Mouse (Mus musculus) layer of hippocampus, postnatal 25 days (tissue): ENCODE results near the gene Gfi1. TPM values are rescaled to one million over a fixed set of nuclear protein-coding genes. Genes with fewer than 3 reads are reported as not detected.

Experiments used
- DNase-seq, 2 experiments: peaks; one replicate each; pipeline ENCODE4 v3.0.0; 2022; ENCODE audit warnings: mixed read lengths in 2 of 2, low spot score in 1 of 2; ENCODE audit errors: extremely low spot score in 1 of 2
- total RNA-seq, 2 experiments: library from RNA; stranded (reverse); gene quantifications; 2 replicates each; pipeline ENCODE4 v1.2.3; 2021

Gfi1 gene
- total RNA-seq, 2 experiments from 2014 or later: not detected

DNA sequence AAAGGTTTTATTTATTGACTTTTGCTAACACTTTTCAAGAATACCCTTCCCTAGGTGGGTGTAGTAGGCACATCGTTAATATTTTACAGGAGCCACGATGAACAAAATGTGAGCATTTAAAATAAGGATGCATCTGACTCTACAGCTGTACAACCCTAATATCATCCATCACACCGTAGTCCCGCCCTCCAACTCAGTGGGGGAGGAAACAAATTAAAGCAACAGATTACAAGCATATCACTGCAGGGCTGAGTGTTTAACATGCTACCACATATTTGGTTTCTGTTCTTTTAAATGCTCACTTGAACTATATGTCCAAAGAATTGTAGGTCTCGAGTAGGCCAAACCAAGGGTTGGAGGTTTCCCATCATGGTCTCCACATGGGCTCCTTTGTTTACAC lies 38.7 kb downstream of the Gfi1 start:
- DNase-seq: no peak

DNA sequence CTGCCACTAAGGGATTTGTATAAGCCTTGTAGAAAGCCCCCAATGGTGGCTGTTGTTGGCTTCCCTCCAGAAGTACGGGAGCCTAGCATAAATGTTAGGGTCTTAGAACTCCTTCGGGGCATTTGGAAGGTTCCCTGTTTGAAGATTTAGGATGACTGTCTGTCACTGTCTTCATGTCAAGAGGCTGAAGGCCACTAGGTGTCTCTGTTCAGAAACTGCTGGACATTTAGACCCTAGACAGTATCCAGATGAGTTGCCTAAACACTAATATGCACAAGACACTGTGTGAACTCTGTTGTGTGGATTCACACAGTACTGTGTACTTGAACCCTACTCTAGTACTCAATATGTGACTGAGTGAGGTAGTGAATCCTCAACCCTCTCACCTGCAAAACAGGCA lies 41.5 kb downstream of the Gfi1 start:
- no peak for DNase-seq

DNA sequence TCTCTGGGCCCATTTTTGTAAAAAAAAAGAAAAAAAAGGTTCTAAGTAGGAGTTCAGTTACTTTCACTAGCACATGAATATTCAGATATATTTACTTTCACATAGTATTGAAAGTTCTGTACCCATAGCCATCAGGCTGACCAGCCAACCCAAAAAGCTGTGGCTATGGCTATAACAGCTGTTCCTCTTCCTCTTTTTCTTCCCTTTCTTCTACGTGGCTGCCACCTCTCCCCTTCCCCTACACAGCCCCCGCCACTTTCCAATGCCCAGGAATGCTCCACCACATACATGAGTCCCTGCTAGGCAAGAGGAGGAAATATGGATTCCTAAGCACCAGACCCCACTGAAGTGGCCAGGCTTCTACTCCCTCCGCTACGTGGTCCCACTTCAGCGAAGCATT lies 44.5 kb downstream of the Gfi1 start:
- DNase-seq: no peak

DNA sequence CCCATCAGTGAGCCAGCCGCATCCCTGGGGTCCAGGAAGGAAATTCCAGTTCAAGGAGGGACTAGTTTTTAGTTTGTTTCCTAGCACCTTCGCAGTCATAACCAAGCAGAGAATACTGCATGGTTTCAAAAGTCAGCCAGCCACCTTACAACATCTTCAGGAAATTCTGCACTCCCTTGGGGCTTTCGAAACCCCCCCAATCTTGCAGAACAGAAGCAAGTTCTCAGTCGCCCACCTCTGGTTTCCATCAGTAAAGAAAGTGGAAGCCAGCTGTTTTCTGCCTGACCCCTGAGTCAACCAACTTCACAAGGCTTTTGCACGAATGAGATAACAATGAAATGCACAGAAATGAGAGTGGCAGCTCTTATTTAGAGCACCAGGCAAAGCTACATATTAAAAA lies 47.4 kb downstream of the Gfi1 start:
- no peak for DNase-seq

Other genes with a start within 250 kb of the Gfi1 start
- under 1 TPM; 0.27 to 0.49 TPM for gene Gm42669, start 218.4 kb downstream of the Gfi1 start, total RNA-seq
- gene 1700028K03Rik, start 191.3 kb downstream of the Gfi1 start, total RNA-seq: under 1 TPM; 0.57 to 0.75 TPM
- gene Rpap2, start 128.7 kb downstream of the Gfi1 start, total RNA-seq: 10 to 100 TPM; 21.5 to 22.5 TPM
- 10 to 100 TPM; 13.8 to 17.4 TPM for gene Glmn, start 128.1 kb downstream of the Gfi1 start, total RNA-seq
- not detected for gene Ube2d2b, start 104.1 kb upstream of the Gfi1 start, total RNA-seq
- gene Evi5, start 149.1 kb upstream of the Gfi1 start, total RNA-seq: 10 to 100 TPM; 58.8 to 65.1 TPM
- gene Rpl5, start 174.5 kb upstream of the Gfi1 start, total RNA-seq: 10 to 100 TPM; 70.5 to 74.2 TPM